Mouse (Mus musculus): Measurements from ENCODE around the gene Tpd52l1. TPM values are rescaled to one million over a fixed set of nuclear protein-coding genes. Genes with fewer than 3 reads are reported as not detected.

Tpd52l1 gene
- polyA plus RNA-seq, 1 experiment from 2014 or later, result 2.7 TPM

- ChIA-PET CTCF (interaction anchor here (0.8 kb wide), 1 partner anchor 8 kb away, joined by 3 read pairs; no protein-coding TSS in a partner anchor), POLR2A (no interaction called here)
- in situ Hi-C loops (cut with MboI; ENCODE audit: low pct_unique_long_range_greater_than_20kb), result no loop called here
- TF ChIP-seq CTCF (IDR thresholded peaks at IDR 0.05), result no peak
- ATAC-seq (no peak), DNase-seq (ENCODE audit: low read depth, low spot score) (no peak)
- no peaks in the 10 kb centered on the region for H3K27me3 ChIP-seq
Measured at GRCm38 (mm10) chr10:31346401-31346800, 99.4 kb downstream of the Tpd52l1 start.

DNA sequence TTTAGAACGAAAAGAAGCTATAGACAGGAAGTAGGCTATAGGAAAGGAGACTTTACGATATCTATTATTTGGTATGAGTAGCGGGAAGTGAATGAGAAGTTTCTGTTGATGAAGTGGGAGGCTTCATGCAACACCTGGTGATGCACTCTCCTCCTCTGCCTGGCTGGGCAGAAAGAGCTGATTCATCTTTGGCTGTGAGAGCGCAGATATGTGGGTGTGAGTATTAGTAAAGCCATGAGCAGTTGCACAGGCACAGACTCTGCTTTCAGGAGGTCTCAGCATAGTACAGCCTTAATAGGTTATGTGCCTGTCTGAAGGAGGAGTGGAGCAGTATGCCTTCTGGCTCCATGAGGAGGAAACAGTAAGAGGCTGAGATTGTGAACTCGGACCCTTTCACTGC, 109.3 kb downstream of the Tpd52l1 start:
- CTCF ChIA-PET, result no interaction called here
- no peak for DNase-seq (ENCODE audit: low read depth, low spot score)
- H3K27me3 ChIP-seq, result no peaks in the 10 kb centered on the region
- TF ChIP-seq CTCF (IDR thresholded peaks at IDR 0.05), result no peak
- POLR2A ChIA-PET, result no interaction called here
- in situ Hi-C loops (cut with MboI; ENCODE audit: low pct_unique_long_range_greater_than_20kb), result no loop called here
- ATAC-seq, result no peak

DNA sequence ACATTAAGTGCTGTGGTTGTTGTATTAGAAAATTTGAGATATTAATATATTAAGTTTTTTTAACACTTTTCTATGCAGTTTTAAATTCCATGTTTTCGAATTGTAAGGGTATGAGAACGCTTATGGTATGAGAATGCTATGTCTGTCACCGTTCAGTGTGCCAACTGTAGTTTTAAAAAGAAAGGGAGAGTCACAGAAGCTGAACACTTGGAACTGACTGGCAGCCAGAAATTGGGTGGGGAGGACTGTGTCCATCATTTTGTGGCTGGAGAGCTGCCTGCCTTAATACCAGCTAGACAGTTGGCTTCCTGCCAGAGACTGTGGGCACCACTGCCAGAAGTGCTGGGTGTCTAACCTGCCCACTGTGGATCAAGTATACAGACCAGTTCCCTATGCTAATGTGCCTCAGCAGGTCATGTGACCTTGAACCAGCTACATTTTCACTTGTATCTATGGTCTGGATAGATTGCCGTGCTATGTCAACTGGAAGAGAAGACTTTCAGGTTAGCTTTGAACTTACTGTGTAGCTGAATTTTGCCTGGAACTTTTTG, 114.5 kb downstream of the Tpd52l1 start:
- DNase-seq (ENCODE audit: low read depth, low spot score), result no peak
- no peaks in the 10 kb centered on the region for H3K27me3 ChIP-seq
- in situ Hi-C loops (cut with MboI; ENCODE audit: low pct_unique_long_range_greater_than_20kb), result no loop called here
- CTCF ChIA-PET, result interaction anchor here (1.3 kb wide), 1 partner anchor 11 kb away, joined by 5 read pairs; no protein-coding TSS in a partner anchor
- POLR2A ChIA-PET, result no interaction called here
- ATAC-seq, result no peak
- TF ChIP-seq CTCF (IDR thresholded peaks at IDR 0.05), result no peak

DNA sequence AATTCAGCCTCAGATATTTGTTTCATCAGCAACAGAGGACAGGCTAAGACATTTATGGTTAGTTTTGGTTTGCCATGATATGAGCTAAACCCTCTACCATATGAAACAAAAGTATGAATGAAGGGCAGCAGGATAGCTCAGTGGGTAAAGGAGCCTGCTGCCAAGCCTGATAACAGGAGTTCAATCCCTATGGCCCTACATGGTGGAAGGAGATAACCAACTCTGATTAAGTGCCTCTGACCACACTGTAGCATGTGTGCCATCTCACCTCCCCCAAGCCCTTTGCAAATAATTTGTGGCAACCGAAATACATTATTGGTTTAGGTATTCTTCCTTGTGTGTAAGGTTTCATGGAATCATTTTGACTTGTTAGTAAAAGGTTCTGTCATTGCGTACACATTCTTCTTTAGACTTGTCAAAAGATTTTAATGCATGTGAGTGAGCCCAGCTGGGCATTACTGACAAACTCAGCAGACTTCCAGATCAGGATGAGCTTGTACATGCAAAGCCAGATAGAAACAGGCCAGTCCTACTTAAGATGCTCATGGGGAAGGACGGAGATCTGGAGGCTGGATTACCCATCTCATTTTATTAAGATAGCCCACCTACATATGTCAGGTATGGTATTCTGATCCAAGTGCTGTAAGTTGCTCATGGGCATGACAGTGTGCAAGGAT, 115.3 kb downstream of the Tpd52l1 start:
- no peak for ATAC-seq
- CTCF ChIA-PET, result interaction anchor here (0.9 to 1.3 kb wide), 2 partner anchors 10 to 12 kb away, joined by 3 to 5 read pairs; no protein-coding TSS in a partner anchor
- TF ChIP-seq CTCF (IDR thresholded peaks at IDR 0.05), result no peak
- DNase-seq (ENCODE audit: low read depth, low spot score), result no peak
- no peaks in the 10 kb centered on the region for H3K27me3 ChIP-seq
- POLR2A ChIA-PET, result no interaction called here
- in situ Hi-C loops (cut with MboI; ENCODE audit: low pct_unique_long_range_greater_than_20kb), result no loop called here

DNA sequence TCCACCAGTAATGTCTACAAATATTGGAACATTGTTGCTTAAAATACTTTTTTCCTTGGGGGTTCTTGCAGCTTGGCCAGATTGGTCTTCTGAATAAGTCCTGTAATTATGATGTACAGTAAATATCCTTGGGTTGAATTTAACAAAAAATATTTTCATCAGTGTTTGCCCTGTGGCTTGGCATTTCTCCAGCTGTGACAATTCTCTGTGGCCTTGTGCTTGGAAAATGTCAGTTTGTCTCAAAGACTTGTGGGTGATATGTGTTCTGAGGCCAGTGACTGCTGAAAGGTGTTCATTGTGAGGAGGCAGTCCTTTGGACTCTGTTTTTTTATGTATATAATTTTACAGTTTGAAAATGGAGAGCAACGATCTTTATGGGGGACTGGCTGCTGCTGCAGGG, 116.3 kb downstream of the Tpd52l1 start:
- DNase-seq (ENCODE audit: low read depth, low spot score), result no peak
- ChIA-PET POLR2A (no interaction called here), CTCF (no interaction called here)
- no peaks in the 10 kb centered on the region for H3K27me3 ChIP-seq
- in situ Hi-C loops (cut with MboI; ENCODE audit: low pct_unique_long_range_greater_than_20kb), result no loop called here
- ATAC-seq, result no peak
- TF ChIP-seq CTCF (IDR thresholded peaks at IDR 0.05), result no peak

GRCm38 (mm10) chr10:31318491-31318890, 127.3 kb downstream of the Tpd52l1 start:
- CTCF ChIA-PET, result interaction anchor here (0.7 to 1.8 kb wide), 2 partner anchors 9 to 12 kb away, joined by 3 to 4 read pairs; no protein-coding TSS in a partner anchor
- POLR2A ChIA-PET, result no interaction called here
- in situ Hi-C loops (cut with MboI; ENCODE audit: low pct_unique_long_range_greater_than_20kb), result no loop called here
- no peak for TF ChIP-seq CTCF (IDR thresholded peaks at IDR 0.05)
- DNase-seq (ENCODE audit: low read depth, low spot score) (no peak), ATAC-seq (no peak)
- no peaks in the 10 kb centered on the region for H3K27me3 ChIP-seq

GRCm38 (mm10) chr10:31312865-31313848, 132.6 kb downstream of the Tpd52l1 start, which contains the start of gene Hddc2:
Gene Hddc2 (plus strand): TSS chr10:31313383.
- DNase-seq (ENCODE audit: low read depth, low spot score), result no peak
- POLR2A ChIA-PET, result interaction anchor here (0.5 kb wide), 1 partner anchor 1111 kb away, joined by 8 read pairs; no protein-coding TSS in a partner anchor
- no peak for TF ChIP-seq CTCF (IDR thresholded peaks at IDR 0.05)
- ATAC-seq, result peak; percentile 96
- no peaks in the 10 kb centered on the region for H3K27me3 ChIP-seq
- in situ Hi-C loops (cut with MboI; ENCODE audit: low pct_unique_long_range_greater_than_20kb), result no loop called here
- CTCF ChIA-PET, result interaction anchor here (0.9 to 1.3 kb wide), 2 partner anchors 13 to 488 kb away, joined by 3 read pairs; no protein-coding TSS in a partner anchor

GRCm38 (mm10) chr10:31307024-31307598, 138.6 kb downstream of the Tpd52l1 start:
- ATAC-seq, result no peak
- POLR2A ChIA-PET, result no interaction called here
- in situ Hi-C loops (cut with MboI; ENCODE audit: low pct_unique_long_range_greater_than_20kb), result loop anchor here (10.0 kb wide), 1 partner anchor 482 kb away; no protein-coding TSS in a partner anchor
- TF ChIP-seq CTCF (IDR thresholded peaks at IDR 0.05), result no peak
- DNase-seq (ENCODE audit: low read depth, low spot score), result no peak
- CTCF ChIA-PET, result no interaction called here
- peaks cover 17% of the 10 kb centered on the region for H3K27me3 ChIP-seq

DNA sequence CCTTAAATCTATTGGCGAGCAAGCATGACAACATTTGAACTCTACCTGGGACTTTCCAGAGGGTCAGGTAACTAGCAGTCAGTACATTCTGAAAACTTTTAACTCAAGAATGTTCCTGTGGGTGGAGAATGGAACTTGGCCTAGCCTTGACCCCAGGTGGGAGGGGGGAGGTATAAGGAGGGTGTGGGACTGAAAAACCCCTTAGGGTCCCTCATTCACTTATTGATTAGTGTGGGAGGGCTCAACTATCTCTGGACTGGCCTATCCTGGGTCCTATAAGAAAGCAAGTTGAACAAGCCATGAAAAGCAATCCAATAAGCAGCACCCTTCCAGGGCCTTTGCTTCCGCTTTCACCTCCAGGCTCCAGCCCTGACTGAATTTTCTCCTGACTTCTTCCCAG, 142.3 kb downstream of the Tpd52l1 start:
- TF ChIP-seq CTCF (IDR thresholded peaks at IDR 0.05), result no peak
- ATAC-seq (no peak), DNase-seq (ENCODE audit: low read depth, low spot score) (no peak)
- in situ Hi-C loops (cut with MboI; ENCODE audit: low pct_unique_long_range_greater_than_20kb), result loop anchor here (5.0 to 10.0 kb wide), 2 partner anchors 479 to 681 kb away; no protein-coding TSS in a partner anchor
- ChIA-PET POLR2A (no interaction called here), CTCF (no interaction called here)
- H3K27me3 ChIP-seq, result peaks cover 26% of the 10 kb centered on the region

DNA sequence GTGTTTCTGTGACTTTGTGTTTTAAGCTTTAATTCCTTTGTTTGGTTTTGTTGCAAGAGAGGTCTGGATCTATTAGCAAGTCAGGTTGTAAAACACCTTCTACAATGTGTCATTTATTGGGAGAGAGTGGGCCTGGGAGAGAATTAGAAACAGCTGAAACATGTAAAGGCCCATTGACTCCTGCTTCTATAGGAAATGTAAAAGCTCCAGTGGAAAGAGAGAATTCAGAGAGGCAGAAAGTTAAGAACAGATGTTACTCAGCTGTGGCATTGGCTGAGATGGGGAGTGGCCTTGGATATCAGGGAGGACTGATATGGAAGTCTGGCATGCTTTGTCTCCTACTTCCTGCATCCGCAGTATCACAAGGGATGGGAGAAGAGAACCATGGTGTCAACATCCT, 145.5 kb downstream of the Tpd52l1 start:
- DNase-seq (ENCODE audit: low read depth, low spot score) (no peak), ATAC-seq (no peak)
- no peak for TF ChIP-seq CTCF (IDR thresholded peaks at IDR 0.05)
- POLR2A ChIA-PET, result interaction anchor here (0.6 to 1.0 kb wide), 2 partner anchors 481 to 497 kb away, joined by 3 to 4 read pairs; partner anchors contain the start of gene Ncoa7
- H3K27me3 ChIP-seq, result peaks cover 35% of the 10 kb centered on the region
- in situ Hi-C loops (cut with MboI; ENCODE audit: low pct_unique_long_range_greater_than_20kb), result loop anchor here (5.0 to 10.0 kb wide), 2 partner anchors 475 to 678 kb away; no protein-coding TSS in a partner anchor
- CTCF ChIA-PET, result interaction anchor here (0.8 to 2.1 kb wide), 6 partner anchors 10 to 487 kb away, joined by 3 to 10 read pairs (median 3); partner anchors contain the start of gene Hddc2
